ENCODE assay signal across 15 mouse cellular contexts in genomic region chr5:114309680-114310036, GRCm38 (mm10). TPM values are rescaled to one million over a fixed set of nuclear protein-coding genes. Genes with fewer than 3 reads are reported as not detected.
DNase-seq lines count a peak whose midpoint lies in the region; ATAC-seq and TF ChIP-seq lines count a peak whose summit lies in the region.
"Had no signal": no experiment of that assay in that cellular context is flagged by ENCODE, and none has a peak within 500 bp of the region (broad histone marks: within the 10 kb centered on the region; RNA-seq: fewer than 3 reads in every experiment).

No protein-coding gene starts in this region.

- no peak overlapping the region for H3K4me3 ChIP-seq in heart, postnatal 0 days (ENCODE audit: low read depth, low read length)
- H3K4me3 ChIP-seq in midbrain, embryonic 10.5 days, result peak overlapping the region; percentile 31; the same call in 1 of the 2 replicates
- H3K4me3 ChIP-seq in midbrain, embryonic 16.5 days (ENCODE audit: low read depth, low read length), result no peak overlapping the region
- H3K4me3 ChIP-seq in intestine, postnatal 0 days (ENCODE audit: low read depth, low read length), result no peak overlapping the region
- 0 out of 2 replicates have a peak overlapping the region, but pooled peaks have one; percentile 8 for H3K4me3 ChIP-seq in small intestine, adult 2 months (ENCODE audit: low read depth, low read length)
- H3K4me3 ChIP-seq in lung, adult 2 months (replicated peaks; ENCODE audit: extremely low read depth, low read depth, low read length), result no peak overlapping the region
- H3K4me3 ChIP-seq: limb, embryonic 15.5 days; myocyte had no signal

- no peak for ATAC-seq in heart, postnatal 0 days (ENCODE audit: insufficient read depth, low read depth)
- no peak for ATAC-seq in midbrain, embryonic 16.5 days
- ATAC-seq in intestine, postnatal 0 days, result no peak
- ATAC-seq: forebrain, embryonic 16.5 days had no signal

- no peaks in the 10 kb centered on the region for H3K36me3 ChIP-seq in heart, postnatal 0 days (replicated peaks; ENCODE audit: control insufficient read depth, insufficient read depth, low read length)
- H3K36me3 ChIP-seq in midbrain, embryonic 10.5 days, result no peaks in the 10 kb centered on the region
- H3K36me3 ChIP-seq in midbrain, embryonic 16.5 days (ENCODE audit: control insufficient read depth, insufficient read depth, low read length), result no peaks in the 10 kb centered on the region
- no peaks in the 10 kb centered on the region for H3K36me3 ChIP-seq in intestine, postnatal 0 days (ENCODE audit: control insufficient read depth, insufficient read depth)
- no peaks in the 10 kb centered on the region for H3K36me3 ChIP-seq in small intestine, adult 2 months (ENCODE audit: control insufficient read depth, insufficient read depth, low read length)
- H3K36me3 ChIP-seq: limb, embryonic 15.5 days had no signal

- H3K9ac ChIP-seq in heart, postnatal 0 days (replicated peaks; ENCODE audit: low read depth, low read length), result no peak overlapping the region
- H3K9ac ChIP-seq in midbrain, embryonic 16.5 days (ENCODE audit: low read depth, low read length), result no peak overlapping the region
- H3K9ac ChIP-seq in intestine, postnatal 0 days (ENCODE audit: low read depth, low read length), result no peak overlapping the region
- H3K9ac ChIP-seq: limb, embryonic 15.5 days had no signal

- DNase-seq in heart, postnatal 0 days (ENCODE audit: low spot score), result no peak
- DNase-seq in heart, adult 18-20 months, result no peak
- no peak for DNase-seq in midbrain, embryonic 10.5 days (ENCODE audit: low spot score)
- DNase-seq in right cerebral cortex, postnatal 4 days, result no peak
- DNase-seq in lung, adult 2 months, result no peak
- DNase-seq: kidney, adult 8-10 months; layer of hippocampus, postnatal 36 days had no signal

- 0 out of 2 replicates have a peak overlapping the region, but pooled peaks have one; percentile 2 for H3K4me2 ChIP-seq in heart, postnatal 0 days (ENCODE audit: low read depth, low read length)
- H3K4me2 ChIP-seq in midbrain, embryonic 16.5 days (ENCODE audit: low read length), result no peak overlapping the region
- H3K4me2 ChIP-seq in intestine, postnatal 0 days (replicated peaks; ENCODE audit: low read depth), result peak overlapping the region; percentile 56
- H3K4me2 ChIP-seq: limb, embryonic 15.5 days had no signal

- no peaks in the 10 kb centered on the region for H3K4me1 ChIP-seq in heart, postnatal 0 days (ENCODE audit: control insufficient read depth, insufficient read depth)
- H3K4me1 ChIP-seq in midbrain, embryonic 10.5 days, result peaks cover 15% of the 10 kb centered on the region
- H3K4me1 ChIP-seq in midbrain, embryonic 16.5 days (ENCODE audit: control insufficient read depth, insufficient read depth, low read length), result no peaks in the 10 kb centered on the region
- no peaks in the 10 kb centered on the region; the same call in 1 of the 2 replicates for H3K4me1 ChIP-seq in intestine, postnatal 0 days (replicated peaks; ENCODE audit: control insufficient read depth, insufficient read depth, low read length)
- H3K4me1 ChIP-seq in small intestine, adult 2 months (ENCODE audit: control insufficient read depth, insufficient read depth, insufficient read length, low read length), result 0 out of 2 replicates have a peak, but pooled peaks cover 2% of the 10 kb centered on the region
- peaks cover 4% of the 10 kb centered on the region; the same call in 1 of the 2 replicates for H3K4me1 ChIP-seq in lung, adult 2 months (ENCODE audit: control insufficient read depth, insufficient read depth, low read length)

- no peak for TF ChIP-seq EP300 in heart, postnatal 0 days (IDR thresholded peaks at IDR 0.05; ENCODE audit: low read depth)

- 56% methylated on average over 11 of the region's 11 CpGs for WGBS in heart, postnatal 0 days
- WGBS in midbrain, embryonic 10.5 days, result 61% methylated on average over 11 of the region's 11 CpGs
- 31% methylated on average over 11 of the region's 11 CpGs for WGBS in midbrain, embryonic 16.5 days
- 27% methylated on average over 11 of the region's 11 CpGs for WGBS in intestine, postnatal 0 days
- 21% methylated on average over 11 of the region's 11 CpGs for WGBS in small intestine, adult 2 months
- WGBS in lung, adult 2 months, result 23% methylated on average over 11 of the region's 11 CpGs

- H3K9me3 ChIP-seq in heart, postnatal 0 days (replicated peaks; ENCODE audit: control insufficient read depth, low read length), result no peaks in the 10 kb centered on the region
- no peaks in the 10 kb centered on the region for H3K9me3 ChIP-seq in midbrain, embryonic 10.5 days (replicated peaks)
- H3K9me3 ChIP-seq in midbrain, embryonic 16.5 days (replicated peaks; ENCODE audit: control insufficient read depth, low read length, poor library complexity, severe bottlenecking), result no peaks in the 10 kb centered on the region
- no peaks in the 10 kb centered on the region for H3K9me3 ChIP-seq in intestine, postnatal 0 days (ENCODE audit: control insufficient read depth)
- H3K9me3 ChIP-seq: limb, embryonic 15.5 days had no signal

- H3K27me3 ChIP-seq in heart, postnatal 0 days (ENCODE audit: control insufficient read depth, insufficient read depth, low read length), result 0 out of 2 replicates have a peak, but pooled peaks cover 4% of the 10 kb centered on the region
- peaks cover 64% of the 10 kb centered on the region for H3K27me3 ChIP-seq in midbrain, embryonic 10.5 days (ENCODE audit: low read depth, poor library complexity, severe bottlenecking)
- peaks cover 13% of the 10 kb centered on the region for H3K27me3 ChIP-seq in midbrain, embryonic 16.5 days (ENCODE audit: control insufficient read depth, insufficient read depth, low read depth, low read length)
- H3K27me3 ChIP-seq in intestine, postnatal 0 days (replicated peaks; ENCODE audit: control insufficient read depth, insufficient read depth, low read length), result no peaks in the 10 kb centered on the region
- no peaks in the 10 kb centered on the region for H3K27me3 ChIP-seq in small intestine, adult 2 months (ENCODE audit: control insufficient read depth, insufficient read depth, low read length)
- H3K27me3 ChIP-seq: limb, embryonic 15.5 days had no signal

- TF ChIP-seq POLR2A in small intestine, adult 2 months (IDR thresholded peaks at IDR 0.05; ENCODE audit: low read depth, low read length), result no peak
- no peak for TF ChIP-seq POLR2A in lung, adult 2 months (IDR thresholded peaks at IDR 0.05; ENCODE audit: borderline replicate concordance, extremely low read depth, low read depth, low read length)

- TF ChIP-seq CTCF in heart, postnatal 0 days (IDR thresholded peaks at IDR 0.05; ENCODE audit: low read depth), result no peak
- TF ChIP-seq CTCF in intestine, postnatal 0 days (IDR thresholded peaks at IDR 0.05; ENCODE audit: low read depth), result no peak
- no peak for TF ChIP-seq CTCF in small intestine, adult 2 months (IDR thresholded peaks at IDR 0.05; ENCODE audit: extremely low read depth, insufficient read length, insufficient replicate concordance, low read depth, low read length)
- no peak for TF ChIP-seq CTCF in lung, adult 2 months (IDR thresholded peaks at IDR 0.05; ENCODE audit: insufficient read depth, low read length)

- H3K27ac ChIP-seq in heart, postnatal 0 days (ENCODE audit: low read depth), result no peak overlapping the region
- peak overlapping the region; percentile 61 for H3K27ac ChIP-seq in midbrain, embryonic 10.5 days (replicated peaks)
- no peak overlapping the region for H3K27ac ChIP-seq in midbrain, embryonic 16.5 days (ENCODE audit: low read length)
- no peak overlapping the region for H3K27ac ChIP-seq in intestine, postnatal 0 days (ENCODE audit: low read depth, low read length)
- peak overlapping the region; percentile 15; the same call in 1 of the 2 replicates for H3K27ac ChIP-seq in small intestine, adult 2 months (ENCODE audit: insufficient read depth, low read depth, low read length)
- H3K27ac ChIP-seq: limb, embryonic 15.5 days had no signal

RNA-seq across cellular contexts. Expression of gene Myo1h, which starts 20.7 kb away (rescaled TPM):
- total RNA-seq in heart, postnatal 0 days (2014; rRNA removed; ENCODE audit: low replicate concordance), result 5.9 TPM in 1 of 2 replicates, not detected in the other
- 0.53 and 0.63 TPM in 2 replicates for polyA plus RNA-seq in heart, postnatal 0 days (2015; fragmentation: Nextera tagmentation; extraction: Ambion mirVana)
- total RNA-seq in heart, adult 18-20 months (2021), result under 1 TPM; 0.27 to 0.85 TPM
- polyA plus RNA-seq in midbrain, embryonic 10.5 days (2016; fragmentation: Nextera tagmentation; extraction: Ambion mirVana), result 0.57 and 0.75 TPM in 2 replicates
- polyA plus RNA-seq in midbrain, embryonic 16.5 days (2015; fragmentation: Nextera tagmentation; extraction: Ambion mirVana), result 0.82 and 0.97 TPM in 2 replicates
- 2.3 and 2.8 TPM in 2 replicates for polyA plus RNA-seq in intestine, postnatal 0 days (2015; fragmentation: Nextera tagmentation; extraction: Ambion mirVana)
- polyA plus RNA-seq in small intestine, adult 2 months (2012; rRNA removed), result 0.27 and 0.85 TPM in 2 replicates
- polyA plus RNA-seq in lung, adult 2 months (2012; rRNA removed), result 2.1 and 2.8 TPM in 2 replicates

RNA-seq across cellular contexts. Expression of gene Foxn4, which starts 36.1 kb away (rescaled TPM):
- total RNA-seq in heart, postnatal 0 days (2014; rRNA removed; ENCODE audit: low replicate concordance), result not detected in 2 replicates
- polyA plus RNA-seq in heart, postnatal 0 days (2015; fragmentation: Nextera tagmentation; extraction: Ambion mirVana), result not detected in 2 replicates
- total RNA-seq in heart, adult 18-20 months (2021), result not detected
- 7.2 and 11.1 TPM in 2 replicates for polyA plus RNA-seq in midbrain, embryonic 10.5 days (2016; fragmentation: Nextera tagmentation; extraction: Ambion mirVana)
- polyA plus RNA-seq in midbrain, embryonic 16.5 days (2015; fragmentation: Nextera tagmentation; extraction: Ambion mirVana), result 0.32 and 0.36 TPM in 2 replicates
- polyA plus RNA-seq in intestine, postnatal 0 days (2015; fragmentation: Nextera tagmentation; extraction: Ambion mirVana), result not detected in 2 replicates
- polyA plus RNA-seq in small intestine, adult 2 months (2012; rRNA removed), result 0.03 TPM in 1 of 2 replicates, not detected in the other
- 1.1 and 1.2 TPM in 2 replicates for polyA plus RNA-seq in lung, adult 2 months (2012; rRNA removed)
- total RNA-seq: layer of hippocampus, postnatal 36 days had no signal
- polyA plus RNA-seq: cerebellum, adult 2 months; limb, embryonic 15.5 days; urinary bladder, adult 2 months had no signal

Comparison
In these comparisons a context has a peak if more than half of its experiments do, and no peak if none do; other contexts are left out.
1. H3K27ac ChIP-seq: peak in midbrain, embryonic 10.5 days (single experiment) and small intestine, adult 2 months (single experiment); none in heart, postnatal 0 days (single experiment), midbrain, embryonic 16.5 days (single experiment) and intestine, postnatal 0 days (single experiment).
2. H3K4me3 ChIP-seq: peak in midbrain, embryonic 10.5 days (single experiment) and small intestine, adult 2 months (single experiment); none in heart, postnatal 0 days (single experiment), midbrain, embryonic 16.5 days (single experiment), intestine, postnatal 0 days (single experiment) and lung, adult 2 months (single experiment).